Mouse (Mus musculus) heart, embryonic 16.5 days (tissue): ENCODE measurements around the gene Pgm1. TPM values are rescaled to one million over a fixed set of nuclear protein-coding genes. Genes with fewer than 3 reads are reported as not detected.

ENCODE experiments used
- ATAC-seq: fragments of 200-750 bp; cut with Nextera tagmentation; replicated peaks from 2 replicates; pipeline ENCODE4 v1.8.0; 2017; ENCODE audit warnings: moderate number of reproducible peaks; ENCODE audit not compliant: insufficient read depth, low FRiP score; ENCODE audit errors: extremely low read depth
- H3K27ac ChIP-seq: fragments of 300-500 bp; sonication (generic); 2 replicates; pipeline ENCODE4 v1.5.1; 2014; ENCODE audit warnings: mild to moderate bottlenecking, low read length, control low read depth, moderate library complexity
- H3K27me3 ChIP-seq: fragments of 300-500 bp; sonication (generic); 2 replicates; pipeline ENCODE4 v1.6.1; 2014; ENCODE audit warnings: low read length, mixed read lengths; ENCODE audit not compliant: control insufficient read depth, insufficient read depth
- H3K36me3 ChIP-seq: fragments of 300-500 bp; sonication (generic); 2 replicates; pipeline ENCODE4 v1.6.1; 2014; ENCODE audit not compliant: control insufficient read depth, insufficient read depth
- H3K4me1 ChIP-seq: fragments of 300-500 bp; sonication (generic); 2 replicates; pipeline ENCODE4 v1.6.1; 2014; ENCODE audit warnings: low read length, mixed read lengths; ENCODE audit not compliant: control insufficient read depth, insufficient read depth
- H3K4me2 ChIP-seq: fragments of 300-500 bp; sonication (generic); 2 replicates; pipeline ENCODE4 v1.6.1; 2014; ENCODE audit warnings: low read depth, mild to moderate bottlenecking, control low read depth, low read length
- H3K4me3 ChIP-seq: fragments of 300-500 bp; sonication (generic); 2 replicates; pipeline ENCODE4 v1.5.1; 2014; ENCODE audit warnings: mild to moderate bottlenecking, control low read depth, low read length
- H3K9ac ChIP-seq: fragments of 300-500 bp; sonication (generic); 2 replicates; pipeline ENCODE4 v1.6.1; 2014; ENCODE audit warnings: low read length, control low read depth
- H3K9me3 ChIP-seq: fragments of 300-500 bp; sonication (generic); replicated peaks from 2 replicates; pipeline ENCODE4 v1.6.1; 2016; ENCODE audit warnings: low read length; ENCODE audit not compliant: control insufficient read depth
- WGBS: fragments of 180-500 bp; shearing (Covaris S2); extraction: QIAGEN DNeasy Blood & Tissue Kit; methylation state at CpG from one replicate; pipeline ENCODE4 v1.1.7; 2014; 5-methylcytosine and 5-hydroxymethylcytosine counted together
- polyA plus RNA-seq: library from polyadenylated mRNA; unstranded; fragments of >200 nt; fragmentation: Nextera tagmentation; extraction: Ambion mirVana; gene quantifications from 2 replicates; pipeline ENCODE4 v1.2.1, GENCODE M21; 2015

Pgm1 gene
- polyA plus RNA-seq, 1 experiment from 2014 or later: 291 TPM

DNA sequence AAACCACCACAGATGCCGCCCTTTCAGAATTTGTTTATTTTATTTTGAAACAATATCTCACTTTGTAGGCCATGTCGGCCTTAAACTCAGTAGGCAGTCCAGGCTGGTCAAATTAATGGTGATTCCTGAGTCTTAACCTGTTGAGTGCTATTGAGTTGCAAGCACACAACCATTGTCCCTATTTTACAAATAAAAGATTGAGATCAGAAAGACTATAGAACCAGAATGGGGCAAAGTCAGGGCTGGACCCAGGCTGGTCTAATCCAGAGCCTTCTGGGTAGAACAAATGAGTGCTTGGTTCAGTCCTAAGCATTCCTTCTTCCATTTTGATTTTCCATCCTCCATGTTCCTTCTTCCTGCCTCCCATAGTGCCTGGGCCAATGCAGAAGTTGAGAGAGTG, 17.3 kb downstream of the Pgm1 start:
- H3K27me3 ChIP-seq: no peaks in the 10 kb centered on the region
- 93% methylated on average over 2 of the region's 2 CpGs for WGBS
- H3K4me1 ChIP-seq: peaks cover 17% of the 10 kb centered on the region
- no peak overlapping the region for H3K27ac ChIP-seq
- no peak for ATAC-seq
- H3K4me2 ChIP-seq: no peak overlapping the region
- H3K9ac ChIP-seq: no peak overlapping the region
- H3K9me3 ChIP-seq: no peaks in the 10 kb centered on the region
- H3K4me3 ChIP-seq: no peak overlapping the region
- H3K36me3 ChIP-seq: peaks cover 3% of the 10 kb centered on the region; the same call in 1 of the 2 replicates

DNA sequence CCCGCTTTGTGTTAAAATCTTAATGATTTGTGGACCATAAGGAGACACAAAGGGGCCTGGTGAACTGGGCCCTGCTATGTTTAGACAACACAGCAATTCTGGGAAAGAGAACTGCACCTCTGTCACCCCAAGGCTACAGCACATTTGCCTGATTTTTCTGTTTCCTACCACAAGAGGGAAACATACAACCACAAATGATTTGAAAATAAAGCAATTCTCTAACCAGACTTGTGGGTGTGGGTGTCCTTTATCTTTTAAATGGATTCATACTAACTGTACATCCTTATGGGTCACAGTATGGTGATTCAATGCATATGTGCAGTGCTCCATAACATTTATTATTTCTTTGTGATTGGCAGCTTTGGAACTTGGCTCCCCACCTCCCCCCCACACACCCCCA, 18.0 kb downstream of the Pgm1 start:
- no peak for ATAC-seq
- 87% methylated on average over 1 of the region's 1 CpGs for WGBS
- H3K27ac ChIP-seq: no peak overlapping the region; the same call in 1 of the 2 replicates

DNA sequence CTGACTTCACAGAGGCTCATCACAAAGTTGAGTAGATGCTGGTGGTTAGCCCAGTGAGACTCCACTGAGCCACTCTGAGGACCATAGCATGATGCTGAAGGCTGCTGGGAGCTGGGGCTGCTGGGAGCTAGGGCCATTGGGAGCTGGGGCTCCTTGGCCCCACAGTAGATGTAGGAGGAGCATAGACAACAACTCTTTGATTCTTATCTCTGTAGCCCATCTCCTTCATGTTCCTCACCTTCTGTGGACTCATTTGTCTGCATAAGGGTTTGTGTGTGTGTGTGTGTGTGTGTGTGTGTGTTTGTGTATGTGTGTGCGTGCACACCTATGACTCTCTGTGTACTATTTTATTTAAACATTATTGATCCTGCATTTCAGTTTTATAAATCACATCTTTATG, 18.7 kb downstream of the Pgm1 start:
- no peak overlapping the region for H3K4me2 ChIP-seq
- no peak overlapping the region for H3K9ac ChIP-seq
- peaks cover 8% of the 10 kb centered on the region for H3K36me3 ChIP-seq
- H3K9me3 ChIP-seq: no peaks in the 10 kb centered on the region
- no peak overlapping the region for H3K4me3 ChIP-seq
- H3K4me1 ChIP-seq: peaks cover 9% of the 10 kb centered on the region
- H3K27me3 ChIP-seq: no peaks in the 10 kb centered on the region
- H3K27ac ChIP-seq: no peak overlapping the region
- 96% methylated on average over 1 of the region's 1 CpGs for WGBS
- ATAC-seq: no peak

More for the DNA sequence above, 18.0 kb downstream of the Pgm1 start:
- Histone ChIP-seq H3K27me3 (no peaks in the 10 kb centered on the region), H3K4me1 (peaks cover 12% of the 10 kb centered on the region), H3K9ac (no peak overlapping the region), H3K9me3 (no peaks in the 10 kb centered on the region), H3K4me2 (no peak overlapping the region), H3K4me3 (no peak overlapping the region), H3K36me3 (peaks cover 8% of the 10 kb centered on the region)

DNA sequence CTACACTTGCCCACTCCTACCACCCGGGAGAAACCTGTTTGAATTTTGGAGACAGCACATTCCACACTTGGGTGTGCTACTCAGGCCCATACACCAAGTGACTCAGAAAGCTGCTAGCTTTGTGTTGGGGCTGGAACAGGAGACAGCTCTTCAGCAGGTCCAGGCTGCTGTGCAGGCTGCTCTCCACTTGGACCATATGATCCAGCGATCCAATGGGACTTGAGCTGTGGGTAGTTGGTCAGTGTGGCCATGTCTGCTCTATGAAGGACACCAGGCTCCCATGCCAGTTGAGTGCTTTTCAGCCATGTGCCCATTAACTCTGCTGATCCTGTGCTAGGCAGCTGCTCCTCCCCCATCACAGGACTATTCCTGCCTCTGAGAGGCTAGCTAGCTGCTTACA, 24.7 kb downstream of the Pgm1 start:
- Histone ChIP-seq H3K4me1 (peaks cover 6% of the 10 kb centered on the region), H3K4me2 (no peak overlapping the region), H3K9me3 (no peaks in the 10 kb centered on the region), H3K27me3 (no peaks in the 10 kb centered on the region), H3K36me3 (peaks cover 6% of the 10 kb centered on the region), H3K9ac (no peak overlapping the region), H3K27ac (no peak overlapping the region), H3K4me3 (no peak overlapping the region)
- WGBS: 79% methylated on average over 2 of the region's 2 CpGs
- no peak for ATAC-seq

DNA sequence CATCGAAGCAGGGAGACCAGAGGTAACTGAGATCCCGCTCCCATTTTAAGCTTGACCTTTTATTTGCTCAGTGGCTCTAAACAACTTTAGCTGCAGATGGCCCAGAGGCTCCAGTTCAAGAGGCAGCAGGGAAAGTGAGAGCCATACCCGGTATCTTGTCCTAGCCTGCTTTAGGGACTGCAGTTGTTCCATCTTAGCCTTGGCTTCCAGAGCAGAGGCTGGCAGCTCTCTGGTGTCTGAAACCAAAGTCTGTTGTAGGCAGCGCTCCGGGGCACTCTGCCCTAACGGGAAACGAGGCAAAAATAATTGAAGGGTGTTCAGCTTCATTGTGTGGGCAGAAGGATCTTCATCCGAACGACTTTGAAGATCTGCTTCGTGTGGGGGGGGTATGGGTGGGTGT, 26.2 kb downstream of the Pgm1 start:
- Histone ChIP-seq H3K4me2 (no peak overlapping the region), H3K36me3 (peaks cover 6% of the 10 kb centered on the region), H3K4me3 (no peak overlapping the region), H3K9ac (no peak overlapping the region), H3K27me3 (no peaks in the 10 kb centered on the region), H3K4me1 (peaks cover 11% of the 10 kb centered on the region), H3K27ac (no peak overlapping the region), H3K9me3 (no peaks in the 10 kb centered on the region)
- no peak for ATAC-seq
- 87% methylated on average over 10 of the region's 10 CpGs for WGBS

DNA sequence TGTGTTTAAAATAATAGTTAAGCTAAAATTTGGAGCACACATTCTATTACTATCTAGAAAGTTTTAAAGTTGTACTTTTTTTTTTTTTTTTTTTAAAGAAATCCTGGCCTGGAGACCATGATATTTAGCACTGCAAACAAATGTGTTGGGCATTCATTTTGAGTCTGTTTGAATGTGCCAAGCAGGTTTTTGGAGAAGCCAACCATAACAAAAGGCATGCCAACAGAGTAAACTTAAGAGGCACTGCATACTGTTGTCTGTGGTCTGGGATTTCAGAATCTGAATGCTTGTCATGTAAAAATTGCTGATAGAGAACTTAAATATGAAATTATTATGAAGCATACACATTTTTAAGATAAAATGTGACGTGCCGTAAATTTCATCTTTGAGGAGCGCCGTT, 28.0 kb downstream of the Pgm1 start:
- no peak for ATAC-seq

DNA sequence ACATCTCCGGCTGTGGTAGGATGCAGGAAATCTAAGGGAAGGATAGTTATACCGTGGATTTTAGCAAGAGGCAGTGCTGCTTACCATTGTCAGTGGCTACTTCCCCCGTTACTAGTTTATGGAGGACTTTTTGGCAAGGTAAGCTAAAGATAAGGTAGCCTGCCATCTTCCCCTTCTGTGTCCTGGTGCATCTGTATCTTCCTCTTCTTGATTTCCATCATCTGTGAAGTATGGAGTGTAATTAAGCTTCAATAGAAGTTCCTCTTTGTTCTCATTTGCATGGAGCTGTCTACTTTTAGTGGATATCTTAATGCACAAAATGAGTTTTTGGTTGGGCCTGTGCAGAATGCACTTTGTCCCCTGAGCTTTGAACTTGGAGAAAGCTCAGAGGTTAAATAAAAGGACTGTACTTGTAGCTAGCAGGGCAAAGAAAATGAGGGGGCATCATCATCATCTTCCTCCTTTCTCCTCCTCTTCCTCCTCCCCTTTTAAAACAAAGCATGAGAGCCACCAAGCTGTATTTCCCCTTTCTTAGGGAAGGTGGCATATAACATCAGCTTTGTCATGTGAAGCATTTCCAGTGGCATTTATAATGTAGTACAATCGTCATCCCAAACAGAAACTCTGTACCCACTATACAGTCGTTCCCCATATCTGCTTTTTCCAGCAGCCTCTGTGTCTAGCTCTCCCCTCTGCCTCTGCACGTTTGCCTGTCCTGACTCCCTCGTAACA, 29.0 kb downstream of the Pgm1 start:
- Histone ChIP-seq H3K27me3 (no peaks in the 10 kb centered on the region), H3K9ac (no peak overlapping the region), H3K4me3 (no peak overlapping the region), H3K27ac (no peak overlapping the region), H3K4me2 (no peak overlapping the region), H3K36me3 (peaks cover 4% of the 10 kb centered on the region), H3K9me3 (no peaks in the 10 kb centered on the region), H3K4me1 (peaks cover 11% of the 10 kb centered on the region)
- ATAC-seq: no peak
- WGBS: 53% methylated on average over 7 of the region's 7 CpGs

More for the DNA sequence above, 28.0 kb downstream of the Pgm1 start:
- H3K9me3 ChIP-seq: no peaks in the 10 kb centered on the region
- H3K4me2 ChIP-seq: no peak overlapping the region
- no peak overlapping the region for H3K4me3 ChIP-seq
- H3K27me3 ChIP-seq: no peaks in the 10 kb centered on the region
- peaks cover 11% of the 10 kb centered on the region for H3K4me1 ChIP-seq
- H3K9ac ChIP-seq: no peak overlapping the region
- H3K27ac ChIP-seq: no peak overlapping the region
- H3K36me3 ChIP-seq: peaks cover 4% of the 10 kb centered on the region
- 87% methylated on average over 4 of the region's 4 CpGs for WGBS

DNA sequence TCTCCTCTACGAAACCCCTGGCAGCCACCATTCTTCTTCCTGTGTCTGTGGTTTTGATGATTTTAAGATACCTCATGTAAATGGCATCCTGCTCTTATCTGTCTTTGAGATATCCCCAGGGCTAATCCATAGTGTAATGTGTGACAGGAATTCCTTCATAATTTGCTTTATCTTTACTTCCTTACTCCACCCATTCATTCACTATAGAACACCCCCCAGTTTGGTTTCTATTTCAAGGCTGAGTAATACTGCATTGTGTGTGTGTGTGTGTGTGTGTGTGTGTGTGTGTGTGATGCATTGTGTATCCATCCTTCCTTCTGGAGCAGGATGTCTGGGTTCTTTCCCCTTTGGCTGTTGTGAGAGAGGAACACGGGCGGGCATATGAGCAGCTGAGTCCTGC, 30.1 kb downstream of the Pgm1 start:
- no peak overlapping the region for H3K9ac ChIP-seq
- 59% methylated on average over 3 of the region's 3 CpGs for WGBS

DNA sequence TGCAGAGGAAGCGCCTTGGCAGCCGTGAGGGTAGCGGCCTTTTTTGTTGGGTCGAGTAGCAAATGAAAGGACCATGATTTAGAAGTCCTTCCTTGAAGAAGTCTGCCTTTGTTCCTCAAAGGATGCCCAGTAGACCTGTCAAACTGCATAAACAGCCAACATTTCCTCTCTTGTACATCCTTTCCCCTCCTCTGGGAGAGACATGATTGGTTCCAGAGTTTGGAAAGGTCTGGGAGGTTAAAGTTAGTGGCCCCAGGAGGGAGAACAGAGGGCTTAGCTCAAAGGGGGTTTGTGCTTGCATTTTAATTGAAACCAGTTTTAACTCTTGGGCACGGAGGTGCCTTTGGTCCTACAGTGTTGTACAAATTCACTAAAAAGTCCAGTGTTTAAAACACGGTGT, 37.3 kb downstream of the Pgm1 start:
- no peak for ATAC-seq
- no peaks in the 10 kb centered on the region for H3K27me3 ChIP-seq
- H3K4me2 ChIP-seq: no peak overlapping the region
- no peak overlapping the region for H3K27ac ChIP-seq
- H3K9ac ChIP-seq: no peak overlapping the region
- H3K4me3 ChIP-seq: no peak overlapping the region
- no peaks in the 10 kb centered on the region for H3K4me1 ChIP-seq
- peaks cover 62% of the 10 kb centered on the region for H3K36me3 ChIP-seq
- 90% methylated on average over 6 of the region's 6 CpGs for WGBS
- no peaks in the 10 kb centered on the region for H3K9me3 ChIP-seq

More for the DNA sequence above, 30.1 kb downstream of the Pgm1 start:
- H3K36me3 ChIP-seq: peaks cover 15% of the 10 kb centered on the region
- ATAC-seq: no peak
- H3K27me3 ChIP-seq: no peaks in the 10 kb centered on the region
- H3K9me3 ChIP-seq: no peaks in the 10 kb centered on the region
- no peak overlapping the region for H3K4me2 ChIP-seq
- H3K4me1 ChIP-seq: peaks cover 11% of the 10 kb centered on the region
- no peak overlapping the region for H3K4me3 ChIP-seq
- H3K27ac ChIP-seq: no peak overlapping the region
